Mouse (Mus musculus): ENCODE measurements at regions not wholly inside any gene's neighbourhood (a gene's known extent, or its start where the extent isn't known, plus 50 kb on each side); places are given as distances from the start of the nearest gene placed in this dataset.

DNA sequence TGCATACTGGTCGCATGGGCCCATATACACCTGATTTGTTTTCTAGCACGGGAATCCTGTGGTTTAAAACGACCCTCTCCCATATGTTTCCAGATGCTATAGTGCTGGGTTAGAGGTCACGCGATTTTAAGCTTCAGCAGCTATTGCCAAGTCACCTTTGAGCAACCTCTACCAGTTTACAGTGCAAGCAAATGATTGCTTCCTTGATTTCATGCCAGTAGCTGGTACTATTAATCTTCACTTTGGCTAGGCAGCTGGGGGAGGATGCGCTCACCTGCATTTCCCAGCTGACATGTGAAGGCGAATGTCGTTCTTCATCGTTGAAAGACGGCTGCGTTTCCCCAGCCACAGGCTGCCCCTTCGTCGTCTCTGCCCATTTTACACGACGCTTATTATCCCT lies 254.2 kb downstream of the Uaca start:
- TF ChIP-seq POLR2A (IDR thresholded peaks at IDR 0.05; ENCODE audit: borderline replicate concordance, insufficient read depth, low read length): no peak
- TF ChIP-seq CTCF (IDR thresholded peaks at IDR 0.05; ENCODE audit: borderline replicate concordance, insufficient read depth, low read depth, low read length): no peak
- 91% methylated on average over 15 of the region's 15 CpGs for WGBS

DNA sequence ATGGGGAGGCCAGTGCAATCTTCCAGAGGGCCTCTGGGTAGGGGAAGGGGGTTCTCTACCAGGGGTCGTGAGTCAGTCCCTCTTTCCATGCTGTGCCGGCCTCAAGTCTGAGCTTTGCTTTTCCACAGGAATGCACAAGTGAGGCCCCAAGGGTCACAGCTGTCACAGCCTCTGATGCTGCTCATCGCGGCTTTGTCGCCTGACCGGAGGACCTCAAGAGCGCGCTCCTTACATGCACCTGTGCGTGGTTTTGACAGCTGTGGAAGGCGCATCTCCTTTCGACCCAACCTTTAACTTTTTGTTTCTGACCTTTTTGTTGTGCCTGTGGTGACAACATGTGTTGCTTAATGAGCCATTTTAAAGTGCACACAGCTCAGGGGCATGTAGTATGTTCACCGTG lies 258.3 kb downstream of the Uaca start:
- DNase-seq: no peak
- WGBS: 95% methylated on average over 12 of the region's 12 CpGs
- Histone ChIP-seq H3K27me3 (ENCODE audit: control insufficient read depth, insufficient read depth, low read length) (no peaks in the 10 kb centered on the region), H3K4me1 (ENCODE audit: control insufficient read depth, insufficient read depth, low read length) (peaks cover 10% of the 10 kb centered on the region), H3K27ac (ENCODE audit: insufficient read depth, low read length) (no peak overlapping the region), H3K4me3 (replicated peaks; ENCODE audit: insufficient read depth, low read depth, low read length) (no peak overlapping the region)
- no peak for TF ChIP-seq CTCF (IDR thresholded peaks at IDR 0.05; ENCODE audit: borderline replicate concordance, insufficient read depth, low read depth, low read length)
- no peak for TF ChIP-seq POLR2A (IDR thresholded peaks at IDR 0.05; ENCODE audit: borderline replicate concordance, insufficient read depth, low read length)

More for the DNA sequence above, 254.2 kb downstream of the Uaca start:
- DNase-seq: no peak
- no peak overlapping the region for H3K4me3 ChIP-seq (replicated peaks; ENCODE audit: insufficient read depth, low read depth, low read length)
- no peaks in the 10 kb centered on the region for H3K27me3 ChIP-seq (ENCODE audit: control insufficient read depth, insufficient read depth, low read length)
- no peak overlapping the region for H3K27ac ChIP-seq (ENCODE audit: insufficient read depth, low read length)
- no peaks in the 10 kb centered on the region for H3K4me1 ChIP-seq (ENCODE audit: control insufficient read depth, insufficient read depth, low read length)

- Histone ChIP-seq H3K27me3 (ENCODE audit: control insufficient read depth, insufficient read depth, low read length) (no peaks in the 10 kb centered on the region), H3K27ac (ENCODE audit: insufficient read depth, low read length) (no peak overlapping the region), H3K4me3 (replicated peaks; ENCODE audit: insufficient read depth, low read depth, low read length) (no peak overlapping the region), H3K4me1 (ENCODE audit: control insufficient read depth, insufficient read depth, low read length) (peaks cover 10% of the 10 kb centered on the region)
- WGBS: 40% methylated on average over 3 of the region's 3 CpGs
- no peak for DNase-seq
- no peak for TF ChIP-seq CTCF (IDR thresholded peaks at IDR 0.05; ENCODE audit: borderline replicate concordance, insufficient read depth, low read depth, low read length)
- TF ChIP-seq POLR2A (IDR thresholded peaks at IDR 0.05; ENCODE audit: borderline replicate concordance, insufficient read depth, low read length): no peak
These were observed 260.1 kb downstream of the Uaca start for GRCm38 (mm10) chr9:61054427-61054826.

GRCm38 (mm10) chr9:61055392-61055791 lies 261.1 kb downstream of the Uaca start:
- peaks cover 10% of the 10 kb centered on the region for H3K4me1 ChIP-seq (ENCODE audit: control insufficient read depth, insufficient read depth, low read length)
- 91% methylated on average over 3 of the region's 3 CpGs for WGBS
- H3K27ac ChIP-seq (ENCODE audit: insufficient read depth, low read length): no peak overlapping the region
- no peak for DNase-seq
- TF ChIP-seq POLR2A (IDR thresholded peaks at IDR 0.05; ENCODE audit: borderline replicate concordance, insufficient read depth, low read length) (no peak), CTCF (IDR thresholded peaks at IDR 0.05; ENCODE audit: borderline replicate concordance, insufficient read depth, low read depth, low read length) (no peak)
- H3K4me3 ChIP-seq (replicated peaks; ENCODE audit: insufficient read depth, low read depth, low read length): no peak overlapping the region
- H3K27me3 ChIP-seq (ENCODE audit: control insufficient read depth, insufficient read depth, low read length): no peaks in the 10 kb centered on the region

DNA sequence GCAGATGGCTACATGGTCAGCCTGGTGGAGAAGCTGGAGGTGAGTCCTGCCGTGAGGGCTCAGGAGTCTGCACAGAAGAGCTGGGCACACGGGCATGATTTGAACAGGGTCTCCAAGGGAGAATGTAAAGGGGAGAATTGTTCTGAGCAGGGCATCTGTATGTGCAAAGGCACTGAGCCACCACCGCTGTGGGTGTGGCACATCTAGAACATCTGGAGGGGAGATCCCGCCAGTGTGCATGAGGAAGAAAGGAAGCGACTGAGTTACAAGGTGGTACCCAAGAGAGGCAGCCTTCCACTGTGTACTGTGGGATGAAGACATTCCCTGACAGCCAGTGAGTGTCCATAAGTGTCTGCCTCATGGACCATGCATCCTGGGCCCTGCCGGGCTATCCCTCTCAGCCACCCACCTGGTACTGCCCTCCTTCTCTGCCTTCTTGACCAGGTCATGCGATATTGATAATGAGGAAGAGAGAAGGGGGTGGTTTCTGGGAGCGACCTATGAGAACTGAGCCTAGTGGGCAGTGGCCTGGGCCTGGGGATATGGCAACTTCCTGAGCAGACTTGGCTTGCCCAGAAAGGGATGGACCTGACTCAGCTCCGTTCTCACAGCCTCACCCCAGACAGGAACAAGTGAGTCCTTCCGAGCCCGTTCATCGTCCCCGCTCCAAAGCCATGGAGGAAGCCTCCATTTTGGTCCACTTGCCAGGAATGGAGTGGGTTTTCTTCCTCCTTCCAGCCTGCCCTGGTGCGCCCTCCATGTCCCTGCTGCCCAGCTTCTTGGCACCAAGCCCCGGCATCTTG lies 261.8 kb downstream of the Uaca start:
- Histone ChIP-seq H3K4me1 (ENCODE audit: control insufficient read depth, insufficient read depth, low read length) (peaks cover 10% of the 10 kb centered on the region), H3K27ac (ENCODE audit: insufficient read depth, low read length) (no peak overlapping the region), H3K27me3 (ENCODE audit: control insufficient read depth, insufficient read depth, low read length) (no peaks in the 10 kb centered on the region), H3K4me3 (replicated peaks; ENCODE audit: insufficient read depth, low read depth, low read length) (no peak overlapping the region)
- no peak for DNase-seq
- no peak for TF ChIP-seq CTCF (IDR thresholded peaks at IDR 0.05; ENCODE audit: borderline replicate concordance, insufficient read depth, low read depth, low read length)
- no peak for TF ChIP-seq POLR2A (IDR thresholded peaks at IDR 0.05; ENCODE audit: borderline replicate concordance, insufficient read depth, low read length)
- 59% methylated on average over 15 of the region's 15 CpGs for WGBS

- no peak for DNase-seq
- H3K4me1 ChIP-seq (ENCODE audit: control insufficient read depth, insufficient read depth, low read length): peaks cover 10% of the 10 kb centered on the region
- no peaks in the 10 kb centered on the region for H3K27me3 ChIP-seq (ENCODE audit: control insufficient read depth, insufficient read depth, low read length)
- 30% methylated on average over 10 of the region's 10 CpGs for WGBS
- H3K27ac ChIP-seq (ENCODE audit: insufficient read depth, low read length): no peak overlapping the region
- H3K4me3 ChIP-seq (replicated peaks; ENCODE audit: insufficient read depth, low read depth, low read length): peak overlapping the region; percentile 2
- TF ChIP-seq CTCF (IDR thresholded peaks at IDR 0.05; ENCODE audit: borderline replicate concordance, insufficient read depth, low read depth, low read length) (no peak), POLR2A (IDR thresholded peaks at IDR 0.05; ENCODE audit: borderline replicate concordance, insufficient read depth, low read length) (no peak)
These were observed 262.5 kb downstream of the Uaca start for GRCm38 (mm10) chr9:61056731-61057270.

- Histone ChIP-seq H3K27ac (ENCODE audit: insufficient read depth, low read length) (no peak overlapping the region), H3K27me3 (ENCODE audit: control insufficient read depth, insufficient read depth, low read length) (no peaks in the 10 kb centered on the region), H3K4me3 (replicated peaks; ENCODE audit: insufficient read depth, low read depth, low read length) (no peak overlapping the region), H3K4me1 (ENCODE audit: control insufficient read depth, insufficient read depth, low read length) (peaks cover 10% of the 10 kb centered on the region)
- no peak for DNase-seq
- TF ChIP-seq CTCF (IDR thresholded peaks at IDR 0.05; ENCODE audit: borderline replicate concordance, insufficient read depth, low read depth, low read length) (no peak), POLR2A (IDR thresholded peaks at IDR 0.05; ENCODE audit: borderline replicate concordance, insufficient read depth, low read length) (no peak)
These were observed 264.9 kb downstream of the Uaca start for GRCm38 (mm10) chr9:61059225-61059624.

DNA sequence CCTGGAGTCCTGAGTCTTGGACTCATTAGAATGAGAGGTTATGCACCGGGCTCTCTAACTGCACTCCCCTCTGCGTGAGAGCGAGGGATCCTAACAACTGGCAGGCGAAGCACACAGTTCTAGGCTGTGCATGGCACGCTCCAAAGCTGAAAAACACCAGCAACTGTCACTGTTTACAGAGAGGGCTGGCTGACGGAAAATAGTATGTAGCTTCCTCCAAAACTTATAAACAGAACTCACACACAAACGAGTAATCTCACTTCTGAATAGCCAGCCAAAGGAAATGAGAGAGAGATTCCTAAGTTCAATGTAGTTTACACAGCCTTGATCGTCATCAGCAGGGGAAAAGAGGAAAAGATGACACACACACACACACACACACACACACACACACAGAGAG lies 266.6 kb downstream of the Uaca start:
- Histone ChIP-seq H3K27me3 (ENCODE audit: control insufficient read depth, insufficient read depth, low read length) (no peaks in the 10 kb centered on the region), H3K27ac (ENCODE audit: insufficient read depth, low read length) (no peak overlapping the region), H3K4me3 (replicated peaks; ENCODE audit: insufficient read depth, low read depth, low read length) (no peak overlapping the region), H3K4me1 (ENCODE audit: control insufficient read depth, insufficient read depth, low read length) (peaks cover 9% of the 10 kb centered on the region)
- 93% methylated on average over 8 of the region's 8 CpGs for WGBS
- TF ChIP-seq CTCF (IDR thresholded peaks at IDR 0.05; ENCODE audit: borderline replicate concordance, insufficient read depth, low read depth, low read length) (no peak), POLR2A (IDR thresholded peaks at IDR 0.05; ENCODE audit: borderline replicate concordance, insufficient read depth, low read length) (no peak)
- DNase-seq: no peak

Measured in cerebellum, adult 2 months (tissue).